Mouse (Mus musculus) B cell, adult 62 days (primary cell): Measurements from ENCODE around the gene D1Pas1. TPM values are rescaled to one million over a fixed set of nuclear protein-coding genes. Genes with fewer than 3 reads are reported as not detected.

Experiments used
- total RNA-seq: library from RNA; stranded (reverse); gene quantifications from 4 replicates; pipeline ENCODE4 v1.2.4, GENCODE M21; 2023

D1Pas1 gene
- total RNA-seq, result not detected in 4 replicates

DNA sequence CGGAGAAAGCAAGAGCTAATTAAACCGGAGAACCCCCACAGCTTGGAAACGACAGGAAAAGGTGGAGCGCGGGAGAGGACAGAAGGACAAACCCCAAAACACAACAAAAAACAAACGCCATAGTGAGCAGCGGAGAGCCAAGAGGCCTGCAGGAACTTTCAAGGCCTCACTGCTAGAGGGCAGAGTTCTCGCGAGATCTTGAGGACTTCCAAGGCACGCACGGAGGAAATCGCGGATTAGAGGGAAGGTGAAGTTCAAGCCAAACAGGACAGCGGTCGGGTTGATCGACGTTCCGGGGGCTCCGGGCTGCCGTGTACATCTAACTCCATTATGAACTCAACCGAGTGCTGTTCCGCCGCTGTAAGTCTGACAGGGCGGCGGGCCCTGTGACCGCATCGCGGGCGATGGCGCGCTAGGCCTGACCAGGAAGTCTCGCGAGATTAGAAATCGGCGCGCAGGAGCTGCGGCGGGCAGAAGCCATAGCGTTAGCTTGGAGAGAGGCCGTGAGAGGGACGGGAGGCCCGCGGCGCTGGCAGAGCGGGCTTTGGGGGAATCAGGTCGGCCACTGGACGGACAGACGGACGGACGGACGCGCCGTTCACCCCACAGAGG, at the start of gene D1Pas1:
Gene D1Pas1, plus strand, starts transcription at position 216 of the 612 bp plus-strand sequence.

Other genes starting within 250 kb of the D1Pas1 start
- gene Rrp15, start 218.1 kb upstream of the D1Pas1 start, total RNA-seq, result 22.6 to 26.7 TPM (median 23.4 TPM) in 4 replicates
- gene Spata17, start 248.0 kb downstream of the D1Pas1 start, total RNA-seq, result not detected in 4 replicates
- gene Gpatch2, start 248.1 kb downstream of the D1Pas1 start, total RNA-seq, result 25.4 to 32.5 TPM (median 27.4 TPM) in 4 replicates